Mouse (Mus musculus) cortical plate, adult 2 months (tissue): ENCODE measurements around the gene Ric3.

Experiments
- CTCF ChIP-seq: fragments of 200-500 bp; IDR thresholded peaks from 2 replicates; pipeline ENCODE4 v1.5.1; 2011; ENCODE audit warnings: mild to moderate bottlenecking, control low read depth, low read length; ENCODE audit not compliant: insufficient read depth; ENCODE audit errors: extremely low read depth
- POLR2A ChIP-seq: fragments of 200-500 bp; IDR thresholded peaks from 2 replicates; pipeline ENCODE4 v1.6.1; 2011; ENCODE audit warnings: mild to moderate bottlenecking, low read length, control low read depth; ENCODE audit not compliant: insufficient read depth; ENCODE audit errors: extremely low read depth

GRCm38 (mm10) chr7:109032054-109032453 lies 51.1 kb downstream of the Ric3 start:
- TF ChIP-seq CTCF (no peak), POLR2A (no peak)
